Mouse (Mus musculus) mouse trophoblast stem cell (cell line): ENCODE data around the gene Ktn1.

Experiments used
- in situ Hi-C, 2 experiments: fragments of 300-500 bp; cut with MseI, MboI; formaldehyde crosslinking; loops; 2 replicates in 1 of 2; 3 replicates in 1 of 2; pipeline ENCODE4 v1.15.1; 2025

The Ktn1 gene

DNA sequence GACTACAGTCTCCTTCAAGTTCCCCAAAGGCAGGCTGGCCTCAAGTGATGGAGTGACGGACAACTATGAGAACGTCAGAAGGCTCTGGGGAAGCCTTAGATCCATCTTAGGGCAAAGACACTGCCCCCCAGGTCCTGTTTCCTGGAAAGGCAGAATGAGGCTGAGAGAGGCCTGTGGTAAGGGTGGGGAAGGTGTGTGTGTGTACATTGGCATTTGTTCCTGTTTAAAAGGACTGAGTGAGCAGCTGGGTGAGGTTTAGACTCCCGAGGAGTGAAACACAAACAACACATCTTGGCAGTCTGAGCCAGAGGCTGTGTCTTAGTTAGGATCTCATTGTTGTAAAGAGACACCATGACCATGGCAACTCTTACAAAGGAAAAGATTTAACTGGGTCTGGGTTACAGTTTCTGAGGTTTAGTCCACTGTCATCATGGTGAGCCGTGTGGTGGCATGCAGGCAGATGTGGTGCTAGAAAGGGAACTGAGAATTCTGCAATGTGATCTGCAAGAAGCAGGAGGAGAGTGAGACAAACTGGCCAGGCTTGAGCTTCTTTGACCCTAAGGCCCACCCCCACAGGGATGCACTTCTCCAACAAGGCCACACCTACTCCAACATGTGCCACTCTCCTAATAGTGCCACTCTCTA, 106.1 kb downstream of the Ktn1 start:
- in situ Hi-C loops, result loop anchor here (10.0 kb wide), 1 partner anchor 610 kb away; no protein-coding TSS in a partner anchor

DNA sequence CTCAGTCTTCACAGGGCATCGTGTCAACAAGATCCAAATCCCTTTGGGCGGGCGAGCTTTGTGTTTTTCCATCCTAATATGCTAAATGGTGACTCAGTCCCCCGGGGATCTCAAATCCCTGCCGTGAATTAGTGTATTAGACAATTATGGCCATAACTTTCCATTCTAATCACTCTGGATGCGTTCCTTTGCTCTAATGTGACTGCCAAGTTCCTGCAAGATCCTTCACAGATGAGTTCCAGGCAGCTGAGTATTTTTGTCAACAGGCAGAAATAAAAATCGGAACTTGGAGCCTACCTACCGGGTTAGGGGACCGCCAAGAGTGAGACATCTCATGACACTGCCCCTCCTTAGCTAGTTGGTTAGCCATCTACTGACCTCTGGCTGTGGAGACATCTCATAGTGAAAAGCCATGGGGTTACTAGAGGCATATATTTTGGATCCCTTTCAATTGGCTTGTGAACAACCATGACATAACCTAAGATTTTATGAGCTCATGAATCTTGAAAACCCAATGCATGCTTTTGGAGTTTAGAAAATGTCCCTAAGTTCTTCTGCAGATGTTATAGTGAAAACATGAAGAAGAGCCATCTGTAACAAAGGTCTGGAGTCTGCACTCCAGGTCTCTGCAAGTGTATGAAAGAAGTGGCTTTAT, 108.3 kb downstream of the Ktn1 start:
- in situ Hi-C loops, result loop anchor here (10.0 kb wide), 1 partner anchor 608 kb away; no protein-coding TSS in a partner anchor

DNA sequence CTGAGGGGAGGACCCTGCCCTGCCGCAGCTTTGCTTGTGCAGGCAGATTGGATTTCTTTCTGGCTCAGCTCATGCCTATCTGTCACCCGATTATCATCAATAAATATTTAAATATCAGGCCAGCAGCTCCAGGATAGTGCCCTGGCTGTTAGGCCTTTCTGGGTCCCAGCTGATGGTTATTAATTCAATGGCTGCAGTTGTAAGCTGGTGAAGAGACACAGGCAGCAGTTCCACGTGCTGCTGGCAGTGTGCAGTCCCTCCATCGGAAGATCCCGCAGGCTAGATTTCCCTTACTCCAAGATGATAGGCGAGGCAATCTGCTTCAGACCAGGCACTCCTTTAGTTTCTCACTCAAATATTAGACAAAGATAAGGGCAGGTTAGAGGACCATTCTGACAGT, 116.9 kb downstream of the Ktn1 start:
- in situ Hi-C loops, result no loop called here

DNA sequence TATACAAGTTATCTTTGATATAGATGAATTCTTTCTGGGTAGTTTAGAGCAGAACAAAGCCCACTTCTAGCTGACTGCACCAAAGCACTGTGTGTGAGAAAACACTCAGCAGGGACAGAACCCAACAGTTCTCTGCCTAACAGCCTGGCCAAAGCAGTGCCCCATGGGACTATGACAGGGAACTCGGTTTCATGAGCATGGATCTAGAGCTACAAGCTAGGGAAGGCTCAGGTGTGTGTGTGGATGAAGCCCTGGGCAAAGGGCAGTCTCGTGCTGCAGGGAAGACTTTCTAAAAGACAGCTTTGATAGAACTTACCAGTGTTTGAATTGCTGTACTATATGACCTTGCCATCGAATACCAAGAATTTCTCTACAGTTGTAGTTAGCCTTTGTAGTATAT, 117.5 kb downstream of the Ktn1 start:
- in situ Hi-C loops, result no loop called here

DNA sequence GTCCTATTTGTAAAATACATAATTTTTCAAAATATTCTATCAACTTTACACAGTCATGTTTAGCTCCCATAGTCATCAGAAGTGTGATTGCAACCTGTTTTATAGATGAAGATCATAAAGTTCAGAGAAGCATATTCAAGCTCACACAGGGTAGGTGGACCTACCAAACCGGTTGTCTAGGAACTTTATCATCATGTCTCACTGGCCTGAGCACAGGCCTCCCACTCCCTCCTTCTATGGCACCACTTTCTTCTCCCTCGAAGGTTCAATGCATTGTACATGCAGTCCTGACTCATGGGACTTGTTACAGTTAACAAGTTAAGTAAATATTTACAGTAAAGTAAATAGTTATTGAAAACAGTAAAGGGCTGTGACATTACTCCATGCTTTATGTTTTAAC, 118.1 kb downstream of the Ktn1 start:
- in situ Hi-C loops, result no loop called here

DNA sequence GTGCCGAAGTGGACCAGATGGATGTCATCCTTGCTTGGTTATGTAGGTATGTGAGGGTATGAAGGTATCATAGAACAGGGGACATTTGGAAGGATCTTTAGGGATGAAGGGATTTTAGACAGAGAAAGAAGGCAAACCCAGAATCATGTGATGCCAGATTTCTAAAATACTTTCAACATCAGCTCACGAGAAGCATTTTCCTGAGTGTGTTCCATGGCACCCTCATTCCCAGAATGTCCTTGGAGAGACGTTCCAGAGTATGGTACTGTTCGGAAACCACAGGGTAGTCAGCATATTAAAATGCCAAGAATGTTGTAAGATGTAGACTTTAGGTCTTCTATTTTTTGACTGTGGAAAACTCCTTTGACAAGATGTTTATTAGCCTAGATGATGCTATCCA, 123.2 kb downstream of the Ktn1 start:
- in situ Hi-C loops, result no loop called here

DNA sequence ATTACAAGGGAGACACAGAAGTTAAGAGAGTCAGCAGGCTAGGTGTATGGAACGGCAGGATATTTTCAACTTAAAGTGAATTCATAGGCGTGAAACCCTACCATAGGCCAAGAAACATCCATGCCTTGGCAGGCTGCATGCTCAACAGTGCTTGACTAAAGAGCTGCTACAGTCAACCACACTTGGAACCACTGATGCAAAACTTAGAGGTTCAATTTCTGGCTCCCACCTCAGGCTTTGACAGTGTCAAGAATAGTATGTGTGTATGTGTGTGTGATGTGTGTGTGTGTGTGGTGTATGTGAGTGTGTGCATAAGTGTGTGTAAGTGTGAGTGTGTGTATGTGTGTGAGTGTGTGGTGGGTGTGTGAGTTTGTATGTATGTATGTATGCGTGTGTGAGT, 127.3 kb downstream of the Ktn1 start:
- in situ Hi-C loops, result no loop called here

DNA sequence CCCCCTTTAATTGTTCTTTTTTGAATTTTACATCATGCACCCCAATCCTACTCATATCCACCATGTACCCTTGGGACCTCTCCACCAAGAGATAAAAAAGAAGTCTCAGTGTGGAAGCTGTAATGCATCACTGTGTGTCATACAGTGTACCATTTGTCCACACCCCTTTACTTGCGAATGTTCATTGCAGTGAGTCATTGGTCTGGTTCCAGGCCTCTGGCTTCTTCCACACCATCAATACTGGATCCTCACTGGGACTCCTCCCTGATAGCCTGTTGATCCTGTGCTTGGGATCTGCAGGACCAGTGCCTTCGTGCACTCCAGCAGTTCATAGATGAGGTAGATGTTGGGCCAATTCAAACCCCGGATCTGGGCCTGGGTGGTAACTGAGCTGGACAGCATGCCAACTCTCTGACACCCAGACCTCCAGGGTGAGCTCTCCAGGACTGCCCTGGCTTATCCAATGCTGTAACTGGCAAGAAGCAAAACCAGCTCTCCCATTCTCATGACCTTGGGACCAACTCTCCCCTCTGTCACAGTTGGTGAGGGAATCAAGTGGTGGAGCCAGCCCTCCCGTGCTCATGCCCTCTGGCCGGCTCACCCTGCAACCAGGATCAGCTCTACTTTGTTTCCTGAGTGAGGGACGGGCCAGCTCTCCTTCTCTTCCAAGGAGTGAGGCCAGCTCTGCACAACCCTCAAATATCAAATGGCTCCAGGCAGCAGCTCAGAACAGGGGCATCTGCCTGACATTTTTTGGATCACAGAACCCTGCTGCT, 128.2 kb downstream of the Ktn1 start:
- in situ Hi-C loops, result no loop called here

DNA sequence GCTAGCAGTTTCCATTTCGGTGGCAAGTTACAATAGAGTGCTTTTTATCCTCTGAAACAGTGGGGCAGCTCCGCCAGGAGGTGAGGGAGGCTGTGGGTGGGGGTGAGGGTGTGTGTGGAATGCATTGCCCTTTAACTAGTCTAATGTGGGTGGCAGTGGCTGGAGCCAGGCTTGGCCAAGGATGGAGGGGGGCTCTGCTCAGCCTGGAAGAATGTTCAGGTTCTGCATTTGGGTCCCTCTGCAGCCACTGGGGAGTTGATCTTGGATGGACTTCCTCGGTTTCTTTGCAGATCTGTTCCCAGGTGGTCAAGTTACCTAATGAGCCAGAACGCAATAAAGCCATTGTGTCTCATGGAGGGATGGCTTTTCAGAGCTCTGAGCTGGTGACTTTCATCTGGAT, 137.9 kb downstream of the Ktn1 start:
- in situ Hi-C loops, result no loop called here
